Mouse (Mus musculus) neural tube, embryonic 15.5 days (tissue): ENCODE measurements around the gene Olfm3. TPM values are rescaled to one million over a fixed set of nuclear protein-coding genes. Genes with fewer than 3 reads are reported as not detected.
A peak's percentile ranks its signal among the peaks of the same experiment; 100 is the strongest.

Source experiments
- ATAC-seq: fragments of 200-750 bp; cut with Nextera tagmentation; 2 replicates; pipeline ENCODE4 v1.8.0; 2017; ENCODE audit warnings: mild to moderate bottlenecking, moderate TSS enrichment, moderate library complexity; ENCODE audit not compliant: low FRiP score
- H3K27ac ChIP-seq: fragments of 300-500 bp; sonication (generic); replicated peaks from 2 replicates; pipeline ENCODE4 v1.5.1; 2015; ENCODE audit warnings: mild to moderate bottlenecking, inconsistent platforms
- H3K27me3 ChIP-seq: fragments of 300-500 bp; sonication (generic); replicated peaks from 2 replicates; pipeline ENCODE4 v1.6.1; 2015; ENCODE audit warnings: inconsistent platforms
- H3K36me3 ChIP-seq: fragments of 300-500 bp; sonication (generic); 2 replicates; pipeline ENCODE4 v1.6.1; 2015; ENCODE audit warnings: inconsistent platforms
- H3K4me1 ChIP-seq: fragments of 300-500 bp; sonication (generic); 2 replicates; pipeline ENCODE4 v1.6.1; 2015; ENCODE audit warnings: inconsistent platforms
- H3K4me2 ChIP-seq: fragments of 300-500 bp; sonication (generic); 2 replicates; pipeline ENCODE4 v1.6.1; 2015; ENCODE audit warnings: inconsistent platforms, mild to moderate bottlenecking, moderate library complexity
- H3K4me3 ChIP-seq: fragments of 300-500 bp; sonication (generic); replicated peaks from 2 replicates; pipeline ENCODE4 v1.5.1; 2015; ENCODE audit warnings: mild to moderate bottlenecking, inconsistent platforms
- H3K9ac ChIP-seq: fragments of 300-500 bp; sonication (generic); replicated peaks from 2 replicates; pipeline ENCODE4 v1.6.1; 2015; ENCODE audit warnings: mild to moderate bottlenecking, inconsistent platforms
- H3K9me3 ChIP-seq: fragments of 300-500 bp; sonication (generic); replicated peaks from 2 replicates; pipeline ENCODE4 v1.6.1; 2016; ENCODE audit warnings: inconsistent platforms
- WGBS: fragments of 180-500 bp; shearing (Covaris S2); methylation state at CpG from one replicate; pipeline ENCODE4 v1.1.7; 2015; ENCODE audit warnings: mixed read lengths; 5-methylcytosine and 5-hydroxymethylcytosine counted together
- polyA plus RNA-seq: library from polyadenylated mRNA; unstranded; fragments of >200 nt; fragmentation: Nextera tagmentation; extraction: Ambion mirVana; gene quantifications from 2 replicates; pipeline ENCODE4 v1.2.1, GENCODE M21; 2015

Gene Olfm3
- 21.0 and 23.8 TPM in 2 replicates for polyA plus RNA-seq

DNA sequence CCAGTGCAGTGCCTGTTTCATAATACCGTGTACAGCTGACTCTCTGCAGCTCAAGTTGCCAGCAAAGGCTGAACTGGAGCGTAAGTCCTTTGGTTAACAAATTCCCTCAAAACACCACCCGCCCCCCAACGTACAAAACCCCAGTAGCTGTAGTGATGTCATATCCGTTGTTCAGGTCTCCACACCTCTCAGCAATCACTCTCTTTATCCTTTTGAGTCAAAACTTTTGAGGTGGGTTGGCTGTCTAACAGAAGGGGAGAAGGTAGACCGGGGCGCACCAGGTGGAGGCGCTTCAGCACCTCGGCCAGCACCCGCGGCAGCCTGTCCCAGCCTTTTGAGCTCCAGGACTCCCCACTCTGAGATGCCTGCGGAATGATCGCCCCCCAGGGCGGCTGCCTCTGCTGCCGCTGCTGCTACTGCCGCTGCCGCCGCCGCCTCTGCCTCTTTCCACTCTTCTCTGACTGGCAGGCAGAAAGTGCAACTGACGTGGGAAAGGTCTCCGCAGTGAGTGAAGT, at the start of gene Olfm3:
Gene Olfm3 (plus strand): TSS at position 155 of the 515 bp plus-strand sequence.
- WGBS: 3% methylated on average over 21 of the region's 21 CpGs
- Histone ChIP-seq H3K9ac (peak within 1 kb of the TSS; percentile 56), H3K36me3 (no peaks in the 10 kb centered on the region), H3K4me2 (peak within 1 kb of the TSS; percentile 74), H3K4me3 (peak within 1 kb of the TSS; percentile 54), H3K4me1 (0 out of 2 replicates have a peak, but pooled peaks cover 4% of the 10 kb centered on the region), H3K27ac (peak within 1 kb of the TSS; percentile 81), H3K27me3 (no peaks in the 10 kb centered on the region), H3K9me3 (no peaks in the 10 kb centered on the region)
- ATAC-seq: peak; percentile 81

DNA sequence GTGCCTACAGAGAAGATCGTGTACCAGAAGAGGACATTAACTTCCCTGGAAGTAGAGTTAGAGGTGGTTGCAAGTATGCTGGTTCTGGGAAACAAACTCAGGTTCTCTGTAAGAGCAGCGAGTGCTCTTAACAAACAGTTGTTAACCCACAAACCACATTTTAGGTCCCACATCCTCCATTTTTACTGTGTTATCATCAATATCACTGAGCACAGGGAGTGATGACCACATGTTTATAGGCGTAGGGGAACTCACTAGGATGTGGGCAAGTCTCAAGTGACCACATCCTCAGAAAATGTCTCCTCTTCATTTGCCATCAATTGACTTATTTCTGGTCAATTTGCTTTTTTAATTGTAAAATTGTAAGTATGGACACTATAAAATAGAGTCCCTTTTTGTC, 14.1 kb upstream of the Olfm3 start:
- no peak overlapping the region for H3K4me3 ChIP-seq
- no peaks in the 10 kb centered on the region for H3K9me3 ChIP-seq
- no peak overlapping the region for H3K9ac ChIP-seq
- H3K4me2 ChIP-seq: no peak overlapping the region
- no peak overlapping the region for H3K27ac ChIP-seq
- ATAC-seq: no peak
- WGBS: 87% methylated on average over 3 of the region's 3 CpGs
- no peaks in the 10 kb centered on the region for H3K36me3 ChIP-seq
- H3K4me1 ChIP-seq: no peaks in the 10 kb centered on the region
- no peaks in the 10 kb centered on the region for H3K27me3 ChIP-seq

DNA sequence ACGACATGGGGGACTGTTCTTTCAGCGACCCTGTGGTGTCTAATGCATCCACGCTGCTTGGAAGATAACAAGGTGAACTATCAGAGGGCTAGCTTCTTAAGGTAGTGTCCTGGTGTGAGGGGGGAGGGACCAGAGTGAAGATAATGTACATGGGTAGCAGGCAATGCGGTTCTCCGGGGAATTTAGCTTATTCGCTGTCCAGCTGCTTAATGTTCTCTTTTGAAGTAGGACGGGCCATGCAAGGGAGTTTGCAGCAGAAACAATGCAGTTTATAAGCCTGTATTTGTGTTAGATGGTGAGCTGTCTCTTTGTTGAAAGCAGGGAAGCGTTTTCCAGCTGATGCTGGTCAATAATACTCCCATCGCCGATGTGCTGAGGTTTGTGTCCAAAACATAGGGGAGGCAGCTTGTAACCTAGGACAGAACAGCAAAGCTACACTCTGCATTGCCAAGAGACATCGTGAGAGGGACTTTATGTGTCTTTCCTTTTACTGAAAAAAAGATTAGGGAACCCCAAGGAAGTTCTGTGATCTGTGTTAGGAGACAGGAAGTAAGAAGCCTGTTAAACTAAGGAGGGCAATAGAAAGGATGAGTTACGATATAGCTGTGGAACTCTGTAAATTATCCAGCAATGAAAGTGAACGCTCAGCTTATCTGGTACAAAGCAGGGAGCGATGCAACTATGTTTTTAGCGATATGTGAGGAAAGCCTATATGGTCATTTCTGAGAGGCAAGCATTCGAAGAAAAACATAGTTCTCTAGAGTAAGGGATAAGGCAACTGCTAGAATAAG, 950 bp downstream of the Olfm3 start:
- H3K4me3 ChIP-seq: peak overlapping the region; percentile 54
- H3K9me3 ChIP-seq: no peaks in the 10 kb centered on the region
- H3K9ac ChIP-seq: peak overlapping the region; percentile 56
- no peaks in the 10 kb centered on the region for H3K27me3 ChIP-seq
- no peaks in the 10 kb centered on the region for H3K36me3 ChIP-seq
- WGBS: 7% methylated on average over 16 of the region's 16 CpGs
- peak overlapping the region; percentile 74 for H3K4me2 ChIP-seq
- peak overlapping the region; percentile 81 for H3K27ac ChIP-seq
- peak; percentile 62 for ATAC-seq
- H3K4me1 ChIP-seq: 0 out of 2 replicates have a peak, but pooled peaks cover 4% of the 10 kb centered on the region

DNA sequence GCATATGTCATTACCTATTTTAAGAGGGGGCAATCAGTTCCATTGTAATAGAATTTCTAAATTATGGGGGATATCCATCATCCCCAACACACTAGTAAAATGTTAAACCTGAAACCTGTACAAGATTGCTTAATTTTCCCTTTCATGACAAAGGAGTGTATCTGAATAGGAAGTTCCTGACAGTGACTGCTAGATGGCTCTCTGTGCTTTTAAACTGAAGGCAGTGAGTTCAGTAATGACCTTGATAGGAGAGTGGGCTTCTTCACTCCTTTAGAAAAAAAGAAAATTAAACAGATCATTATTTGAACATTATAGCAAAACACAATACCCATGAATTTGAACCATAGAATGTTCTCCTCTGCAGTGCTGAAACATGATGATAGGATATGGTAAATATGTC, 3.7 kb downstream of the Olfm3 start:
- Histone ChIP-seq H3K36me3 (no peaks in the 10 kb centered on the region), H3K9ac (no peak overlapping the region), H3K4me2 (no peak overlapping the region), H3K27me3 (no peaks in the 10 kb centered on the region), H3K4me3 (no peak overlapping the region), H3K4me1 (0 out of 2 replicates have a peak, but pooled peaks cover 4% of the 10 kb centered on the region), H3K9me3 (no peaks in the 10 kb centered on the region), H3K27ac (no peak overlapping the region)
- ATAC-seq: peak; percentile 62; the same call in 1 of the 2 replicates

DNA sequence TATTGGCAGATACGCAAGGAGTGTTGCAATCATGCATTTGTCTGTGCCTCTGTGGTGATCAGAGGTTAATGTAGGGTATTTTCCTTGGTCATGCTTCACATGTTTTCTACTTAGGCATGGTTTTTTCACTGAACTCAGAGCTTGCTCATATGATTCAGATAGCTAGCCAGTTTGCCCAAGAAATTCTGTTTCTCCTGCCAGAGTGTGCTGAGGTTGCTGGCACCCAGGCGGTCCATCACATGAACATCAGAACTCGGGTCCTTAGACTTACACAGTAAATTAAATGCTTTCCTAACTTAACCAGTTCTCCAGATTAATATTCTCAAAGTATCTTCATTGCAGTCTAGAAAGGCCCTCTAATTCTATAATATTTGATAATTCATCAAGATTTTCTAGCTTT, 5.0 kb downstream of the Olfm3 start:
- H3K27me3 ChIP-seq: no peaks in the 10 kb centered on the region
- ATAC-seq: no peak
- 86% methylated on average over 3 of the region's 3 CpGs for WGBS
- 0 out of 2 replicates have a peak, but pooled peaks cover 3% of the 10 kb centered on the region for H3K4me1 ChIP-seq
- H3K4me2 ChIP-seq: no peak overlapping the region
- no peaks in the 10 kb centered on the region for H3K36me3 ChIP-seq
- H3K9ac ChIP-seq: no peak overlapping the region
- no peak overlapping the region for H3K27ac ChIP-seq
- H3K4me3 ChIP-seq: no peak overlapping the region
- H3K9me3 ChIP-seq: no peaks in the 10 kb centered on the region

DNA sequence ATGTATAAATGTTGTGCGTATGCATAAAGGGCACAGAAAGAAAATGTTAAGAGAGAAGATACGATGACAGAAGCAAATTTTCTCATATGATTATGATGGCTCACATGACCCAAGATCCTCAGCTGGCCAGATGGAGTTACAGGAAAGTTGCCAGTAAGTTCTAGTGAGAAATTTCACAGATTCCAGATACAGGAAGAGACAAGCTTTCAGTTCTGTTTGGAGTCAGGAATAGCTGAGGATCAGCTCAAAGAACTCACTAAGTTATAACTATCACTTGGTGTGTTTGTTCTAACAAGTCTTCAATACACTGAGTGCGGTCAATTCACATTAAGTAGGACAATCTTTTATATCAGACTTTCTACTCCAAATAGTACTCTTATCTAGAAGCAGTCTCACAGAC, 16.2 kb downstream of the Olfm3 start:
- Histone ChIP-seq H3K27ac (no peak overlapping the region), H3K36me3 (no peaks in the 10 kb centered on the region), H3K9me3 (no peaks in the 10 kb centered on the region), H3K4me2 (no peak overlapping the region), H3K27me3 (no peaks in the 10 kb centered on the region), H3K4me3 (no peak overlapping the region), H3K9ac (no peak overlapping the region), H3K4me1 (no peaks in the 10 kb centered on the region)
- no peak for ATAC-seq
- WGBS: 91% methylated on average over 3 of the region's 3 CpGs

DNA sequence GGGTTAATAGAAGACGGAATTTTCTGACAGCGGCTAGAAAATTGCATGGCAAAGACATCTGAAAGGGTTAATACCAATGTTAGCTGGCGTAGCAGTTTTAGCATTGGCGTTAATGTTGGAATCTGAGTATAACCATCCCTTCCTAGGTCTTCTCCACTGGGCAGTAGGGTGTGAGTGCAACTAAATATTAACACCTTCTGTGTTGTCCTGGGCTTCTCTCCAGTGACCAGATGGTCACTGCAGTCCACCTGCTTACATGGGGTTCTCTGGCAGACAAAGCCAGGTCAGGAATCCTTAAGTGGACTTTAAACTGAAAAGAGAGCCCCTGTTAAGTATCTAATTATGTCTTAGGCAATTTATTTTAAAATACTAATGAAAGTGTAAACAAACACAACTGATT, 25.7 kb downstream of the Olfm3 start:
- Histone ChIP-seq H3K27me3 (no peaks in the 10 kb centered on the region), H3K9me3 (no peaks in the 10 kb centered on the region), H3K27ac (no peak overlapping the region), H3K4me3 (no peak overlapping the region), H3K9ac (no peak overlapping the region), H3K4me1 (no peaks in the 10 kb centered on the region), H3K36me3 (no peaks in the 10 kb centered on the region), H3K4me2 (no peak overlapping the region)
- WGBS: 75% methylated on average over 4 of the region's 4 CpGs
- no peak for ATAC-seq

DNA sequence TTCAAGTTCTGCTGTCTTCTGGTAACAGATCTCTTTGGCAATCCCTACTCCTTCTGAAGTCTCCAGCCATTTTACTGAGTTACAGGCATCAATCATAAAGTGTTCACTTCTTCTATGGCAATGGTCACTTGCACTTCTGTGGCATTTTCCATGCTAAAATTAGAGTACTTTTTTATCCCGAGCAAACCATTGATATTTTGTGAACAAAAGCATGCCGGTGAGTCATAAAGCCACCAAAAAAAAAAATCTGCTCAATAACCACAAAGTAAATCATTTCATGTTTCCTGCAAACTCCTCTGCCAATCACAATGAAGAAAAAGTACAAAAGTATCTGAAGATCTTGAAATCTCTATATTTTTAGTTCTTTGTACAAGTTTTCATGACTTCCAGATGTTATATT, 26.5 kb downstream of the Olfm3 start:
- ATAC-seq: no peak
- Histone ChIP-seq H3K27me3 (no peaks in the 10 kb centered on the region), H3K9ac (no peak overlapping the region), H3K4me3 (no peak overlapping the region), H3K36me3 (no peaks in the 10 kb centered on the region), H3K4me2 (no peak overlapping the region), H3K9me3 (no peaks in the 10 kb centered on the region), H3K4me1 (no peaks in the 10 kb centered on the region), H3K27ac (no peak overlapping the region)
- WGBS: 79% methylated on average over 2 of the region's 2 CpGs

DNA sequence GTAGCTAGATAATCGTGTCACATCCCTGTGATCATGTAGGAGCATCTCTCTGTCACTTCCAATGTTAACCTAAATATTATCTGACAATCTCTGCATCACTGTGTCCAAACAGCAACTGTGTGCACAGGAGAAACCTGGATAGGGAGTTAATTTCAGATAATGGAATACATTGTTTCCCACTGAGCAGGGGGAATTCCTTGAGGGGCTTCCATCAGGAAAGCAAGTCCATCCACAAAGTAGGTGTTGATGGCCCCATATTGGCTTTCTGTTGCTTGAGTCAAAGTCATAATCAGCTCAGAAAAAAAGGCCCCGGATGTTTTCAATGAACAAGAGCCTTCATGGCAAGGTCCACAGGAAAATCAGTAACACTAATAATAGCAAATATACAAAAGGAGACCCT, 26.9 kb downstream of the Olfm3 start:
- Histone ChIP-seq H3K27ac (no peak overlapping the region), H3K4me2 (no peak overlapping the region), H3K9ac (no peak overlapping the region), H3K4me3 (no peak overlapping the region), H3K27me3 (no peaks in the 10 kb centered on the region), H3K36me3 (no peaks in the 10 kb centered on the region), H3K4me1 (no peaks in the 10 kb centered on the region), H3K9me3 (no peaks in the 10 kb centered on the region)
- 87% methylated on average over 2 of the region's 2 CpGs for WGBS
- no peak for ATAC-seq

DNA sequence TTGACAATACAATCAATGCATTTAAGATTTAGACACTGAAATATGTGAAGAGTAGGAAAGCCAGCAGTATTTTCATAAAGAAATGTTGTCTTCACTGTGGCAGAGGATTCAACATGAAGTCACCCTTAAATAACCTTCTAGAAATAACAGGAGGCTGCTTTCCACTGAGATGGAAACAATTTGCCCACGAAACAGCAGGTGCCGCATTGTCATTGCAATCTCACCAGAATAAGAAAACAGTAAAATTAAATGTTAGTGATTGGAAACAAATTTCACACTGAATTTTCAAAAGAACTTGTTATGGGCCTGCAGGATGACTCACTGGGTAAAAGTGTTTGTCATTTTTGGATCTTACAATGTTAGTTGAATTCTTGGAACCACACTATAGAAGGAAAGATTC, 29.0 kb downstream of the Olfm3 start:
- Histone ChIP-seq H3K27ac (no peak overlapping the region), H3K36me3 (no peaks in the 10 kb centered on the region), H3K9ac (no peak overlapping the region), H3K4me1 (no peaks in the 10 kb centered on the region), H3K27me3 (no peaks in the 10 kb centered on the region), H3K9me3 (no peaks in the 10 kb centered on the region), H3K4me3 (no peak overlapping the region), H3K4me2 (no peak overlapping the region)
- 76% methylated on average over 2 of the region's 2 CpGs for WGBS
- no peak for ATAC-seq

DNA sequence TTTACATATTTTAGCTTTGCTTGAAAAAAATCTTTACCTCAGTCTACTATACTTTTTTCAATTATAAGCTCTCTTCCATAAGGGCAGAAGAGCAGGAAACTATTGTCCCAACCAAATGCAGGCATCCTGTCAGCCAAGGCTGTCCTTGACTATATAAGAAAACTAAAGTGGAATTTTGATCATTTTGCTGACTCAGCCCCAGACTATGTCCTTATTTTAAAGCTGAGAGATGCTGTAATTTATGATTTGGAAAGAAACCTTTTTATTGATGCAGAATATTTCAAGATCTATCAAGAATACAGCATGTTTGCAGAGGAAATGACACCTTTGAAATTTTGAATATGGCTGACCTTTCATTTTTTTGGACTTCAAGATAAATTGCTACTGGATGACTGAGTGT, 51.0 kb downstream of the Olfm3 start:
- H3K27ac ChIP-seq: no peak overlapping the region
- ATAC-seq: no peak
- no peak overlapping the region for H3K4me2 ChIP-seq
- no peaks in the 10 kb centered on the region for H3K36me3 ChIP-seq
- no peaks in the 10 kb centered on the region for H3K4me1 ChIP-seq
- no peaks in the 10 kb centered on the region for H3K27me3 ChIP-seq
- no peak overlapping the region for H3K9ac ChIP-seq
- H3K9me3 ChIP-seq: no peaks in the 10 kb centered on the region
- H3K4me3 ChIP-seq: no peak overlapping the region

DNA sequence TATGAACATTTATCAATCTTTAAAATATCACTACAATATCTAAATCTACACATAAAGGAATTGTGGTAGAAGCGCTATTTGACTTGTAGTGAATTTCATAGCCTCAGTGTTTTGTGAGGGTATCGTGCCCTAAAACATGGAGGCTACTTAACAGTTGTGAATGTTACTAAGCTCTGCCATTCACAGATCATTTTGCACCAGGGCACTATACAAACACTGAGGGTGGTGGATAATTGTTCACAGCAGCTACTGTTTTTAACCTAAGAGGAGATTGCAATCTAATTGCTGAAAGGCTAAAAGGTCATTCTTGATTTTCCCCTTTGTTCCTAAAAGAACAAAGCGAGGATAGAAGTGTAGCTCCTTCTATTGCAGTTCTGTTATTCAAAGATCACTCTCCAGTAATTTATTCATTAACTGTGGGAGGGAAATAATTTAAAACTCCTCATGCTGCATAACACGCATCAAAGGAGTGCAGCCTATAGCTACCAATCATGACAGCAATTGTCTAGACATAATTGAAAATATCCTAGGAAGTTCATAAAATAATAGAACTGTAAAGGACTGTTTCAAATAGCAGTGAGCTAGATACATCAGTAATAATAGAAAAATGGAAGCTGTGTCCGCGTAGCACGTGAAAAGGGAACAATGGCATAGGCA, 55.6 kb downstream of the Olfm3 start:
- Histone ChIP-seq H3K4me2 (no peak overlapping the region), H3K27me3 (no peaks in the 10 kb centered on the region), H3K4me3 (no peak overlapping the region), H3K9me3 (no peaks in the 10 kb centered on the region), H3K36me3 (no peaks in the 10 kb centered on the region), H3K27ac (no peak overlapping the region), H3K4me1 (no peaks in the 10 kb centered on the region), H3K9ac (no peak overlapping the region)
- WGBS: 38% methylated on average over 7 of the region's 7 CpGs
- ATAC-seq: no peak
